Mouse (Mus musculus) small intestine, adult 2 months (tissue): ENCODE results near the gene Tmem200a. TPM values are rescaled to one million over a fixed set of nuclear protein-coding genes. Genes with fewer than 3 reads are reported as not detected.

Experiments used
- H3K27ac ChIP-seq: fragments of 200-500 bp; 2 replicates; pipeline ENCODE4 v1.5.1; 2012; ENCODE audit warnings: low read depth, low read length, control low read depth, inconsistent platforms; ENCODE audit not compliant: insufficient read depth
- H3K27me3 ChIP-seq: fragments of 200-500 bp; 2 replicates; pipeline ENCODE4 v1.6.1; 2012; ENCODE audit warnings: mild to moderate bottlenecking, moderate library complexity, low read length, inconsistent platforms; ENCODE audit not compliant: control insufficient read depth, insufficient read depth
- H3K36me3 ChIP-seq: fragments of 200-500 bp; 2 replicates; pipeline ENCODE4 v1.6.1; 2012; ENCODE audit warnings: mild to moderate bottlenecking, low read length, control low read depth, inconsistent platforms; ENCODE audit not compliant: control insufficient read depth, insufficient read depth
- H3K4me1 ChIP-seq: fragments of 200-500 bp; 2 replicates; pipeline ENCODE4 v1.6.1; 2012; ENCODE audit warnings: low read length, inconsistent platforms, mixed read lengths; ENCODE audit not compliant: control insufficient read depth, insufficient read depth, insufficient read length
- H3K4me3 ChIP-seq: fragments of 200-500 bp; 2 replicates; pipeline ENCODE4 v1.5.1; 2012; ENCODE audit warnings: low read depth, mild to moderate bottlenecking, control low read depth, inconsistent platforms, low read length, moderate library complexity
- CTCF ChIP-seq: fragments of 200-500 bp; IDR thresholded peaks from 2 replicates; pipeline ENCODE4 v1.5.1; 2012; ENCODE audit warnings: low read depth, mild to moderate bottlenecking, control low read depth, inconsistent platforms, low read length, moderate library complexity, mixed read lengths; ENCODE audit not compliant: insufficient replicate concordance, insufficient read length; ENCODE audit errors: extremely low read depth
- POLR2A ChIP-seq: fragments of 200-500 bp; IDR thresholded peaks from 2 replicates; pipeline ENCODE4 v1.6.1; 2012; ENCODE audit warnings: low read depth, mild to moderate bottlenecking, control low read depth, inconsistent platforms, low read length, moderate library complexity
- WGBS: fragments of 180-500 bp; shearing (Covaris S2); methylation state at CpG from one replicate; pipeline ENCODE4 v1.1.7; 2018; 5-methylcytosine and 5-hydroxymethylcytosine counted together
- polyA plus RNA-seq: library from polyadenylated mRNA; depleted of rRNA; stranded (reverse); fragments of >200 nt; gene quantifications from 2 replicates; pipeline ENCODE4 v1.2.3, GENCODE M21; 2012

Gene Tmem200a
- polyA plus RNA-seq, 1 experiment: 0.65 TPM

- WGBS: 24% methylated on average over 4 of the region's 4 CpGs
- TF ChIP-seq CTCF (no peak), POLR2A (no peak)
- Histone ChIP-seq H3K27me3 (no peaks in the 10 kb centered on the region), H3K36me3 (no peaks in the 10 kb centered on the region), H3K4me3 (no peak overlapping the region), H3K27ac (no peak overlapping the region), H3K4me1 (no peaks in the 10 kb centered on the region)
Observed at GRCm38 (mm10) chr10:25962863-25963262, 116.0 kb downstream of the Tmem200a start.

GRCm38 (mm10) chr10:25961066-25961465 is 117.8 kb downstream of the Tmem200a start:
- Histone ChIP-seq H3K27ac (no peak overlapping the region), H3K4me3 (no peak overlapping the region), H3K36me3 (no peaks in the 10 kb centered on the region), H3K27me3 (no peaks in the 10 kb centered on the region), H3K4me1 (no peaks in the 10 kb centered on the region)
- 86% methylated on average over 2 of the region's 2 CpGs for WGBS
- TF ChIP-seq CTCF: no peak
- TF ChIP-seq POLR2A: no peak

- Histone ChIP-seq H3K27me3 (no peaks in the 10 kb centered on the region), H3K4me3 (no peak overlapping the region), H3K36me3 (no peaks in the 10 kb centered on the region), H3K4me1 (no peaks in the 10 kb centered on the region), H3K27ac (no peak overlapping the region)
- TF ChIP-seq POLR2A: no peak
- TF ChIP-seq CTCF: no peak
- WGBS: 48% methylated on average over 3 of the region's 3 CpGs
Observed at GRCm38 (mm10) chr10:25958762-25959753, 119.8 kb downstream of the Tmem200a start.

- Histone ChIP-seq H3K4me1 (no peaks in the 10 kb centered on the region), H3K27me3 (no peaks in the 10 kb centered on the region), H3K4me3 (no peak overlapping the region), H3K27ac (no peak overlapping the region), H3K36me3 (no peaks in the 10 kb centered on the region)
- TF ChIP-seq CTCF (no peak), POLR2A (no peak)
- WGBS: 90% methylated on average over 3 of the region's 3 CpGs
Observed at GRCm38 (mm10) chr10:25954641-25955228, 124.1 kb downstream of the Tmem200a start.

- no peak overlapping the region for H3K4me3 ChIP-seq
- H3K36me3 ChIP-seq: no peaks in the 10 kb centered on the region
- H3K4me1 ChIP-seq: no peaks in the 10 kb centered on the region
- H3K27ac ChIP-seq: no peak overlapping the region
- 24% methylated on average over 7 of the region's 7 CpGs for WGBS
- no peak for TF ChIP-seq CTCF
- no peak for TF ChIP-seq POLR2A
- H3K27me3 ChIP-seq: no peaks in the 10 kb centered on the region
Observed at GRCm38 (mm10) chr10:25952838-25953237, 126.0 kb downstream of the Tmem200a start.

- H3K27ac ChIP-seq: no peak overlapping the region
- 35% methylated on average over 6 of the region's 6 CpGs for WGBS
- H3K4me3 ChIP-seq: no peak overlapping the region
- no peaks in the 10 kb centered on the region for H3K36me3 ChIP-seq
- no peak for TF ChIP-seq POLR2A
- no peak for TF ChIP-seq CTCF
- H3K27me3 ChIP-seq: no peaks in the 10 kb centered on the region
- no peaks in the 10 kb centered on the region for H3K4me1 ChIP-seq
Observed at GRCm38 (mm10) chr10:25952150-25952549, 126.7 kb downstream of the Tmem200a start.

- Histone ChIP-seq H3K4me1 (no peaks in the 10 kb centered on the region), H3K27ac (no peak overlapping the region), H3K4me3 (no peak overlapping the region), H3K27me3 (no peaks in the 10 kb centered on the region), H3K36me3 (no peaks in the 10 kb centered on the region)
- WGBS: 57% methylated on average over 2 of the region's 2 CpGs
- TF ChIP-seq POLR2A: no peak
- no peak for TF ChIP-seq CTCF
Observed at GRCm38 (mm10) chr10:25945866-25946265, 133.0 kb downstream of the Tmem200a start.
